Mouse (Mus musculus) 3T3-L1 (cell line): Measurements from ENCODE around the gene Gpha2.

Experiments used
- DNase-seq: peaks from one replicate; pipeline ENCODE4 v3.0.0-alpha.2; 2015; ENCODE audit warnings: low read depth, low spot score

Gene Gpha2

GRCm38 (mm10) chr19:6226135-6226534, at the start of gene Gpha2:
TSS of gene Gpha2 (plus strand) at chr19:6226380.
- peak; percentile 57 for DNase-seq

GRCm38 (mm10) chr19:6178775-6179174, 47.4 kb upstream of the Gpha2 start:
- DNase-seq, result no peak

- DNase-seq, result peak; percentile 19
Observed at GRCm38 (mm10) chr19:6181629-6182028, 44.6 kb upstream of the Gpha2 start.

GRCm38 (mm10) chr19:6182534-6182933, 43.6 kb upstream of the Gpha2 start:
- DNase-seq, result no peak

- no peak for DNase-seq
Observed at GRCm38 (mm10) chr19:6184131-6184530, 42.0 kb upstream of the Gpha2 start, which contains the start of gene Majin. TSS of gene Majin (plus strand) at chr19:6184388.

- no peak for DNase-seq
Observed at GRCm38 (mm10) chr19:6204265-6204664, 21.9 kb upstream of the Gpha2 start.

GRCm38 (mm10) chr19:6206716-6207115, 19.5 kb upstream of the Gpha2 start:
- no peak for DNase-seq

- DNase-seq, result no peak
Observed at GRCm38 (mm10) chr19:6216046-6216705, 10.0 kb upstream of the Gpha2 start.

GRCm38 (mm10) chr19:6218606-6219005, 7.6 kb upstream of the Gpha2 start:
- no peak for DNase-seq

- DNase-seq, result no peak
Observed at GRCm38 (mm10) chr19:6226763-6227162, 583 bp downstream of the Gpha2 start.

GRCm38 (mm10) chr19:6227864-6228263, 1.7 kb downstream of the Gpha2 start:
- DNase-seq, result no peak

- no peak for DNase-seq
Observed at GRCm38 (mm10) chr19:6230411-6230810, 4.2 kb downstream of the Gpha2 start.

GRCm38 (mm10) chr19:6231036-6231435, 4.9 kb downstream of the Gpha2 start:
- no peak for DNase-seq

GRCm38 (mm10) chr19:6233647-6234046, 7.5 kb downstream of the Gpha2 start:
- no peak for DNase-seq

- no peak for DNase-seq
Observed at GRCm38 (mm10) chr19:6234337-6235083, 8.3 kb downstream of the Gpha2 start.

GRCm38 (mm10) chr19:6235084-6236052, 9.2 kb downstream of the Gpha2 start, which contains the start of gene Ppp2r5b:
TSS of gene Ppp2r5b (minus strand) at chr19:6235872.
- DNase-seq, result peak; percentile 93

GRCm38 (mm10) chr19:6236053-6236441, 9.9 kb downstream of the Gpha2 start:
- DNase-seq, result peak; percentile 95

GRCm38 (mm10) chr19:6236842-6237241, 10.7 kb downstream of the Gpha2 start:
- DNase-seq, result no peak

- DNase-seq, result no peak
Observed at GRCm38 (mm10) chr19:6238740-6239139, 12.6 kb downstream of the Gpha2 start.

- DNase-seq, result no peak
Observed at GRCm38 (mm10) chr19:6240136-6240535, 14.0 kb downstream of the Gpha2 start.

- DNase-seq, result no peak
Observed at GRCm38 (mm10) chr19:6240725-6241124, 14.5 kb downstream of the Gpha2 start.
